Mouse (Mus musculus) c-Kit-positive CD71-positive TER-119-negative erythroid progenitor cells, embryonic 14.5 days (primary cell): Measurements from ENCODE around the gene Creb5.

Experiments used
- DNase-seq: peaks from one replicate; pipeline ENCODE4 v3.0.0-alpha.2; 2013; ENCODE audit warnings: low read depth

The Creb5 gene

DNA sequence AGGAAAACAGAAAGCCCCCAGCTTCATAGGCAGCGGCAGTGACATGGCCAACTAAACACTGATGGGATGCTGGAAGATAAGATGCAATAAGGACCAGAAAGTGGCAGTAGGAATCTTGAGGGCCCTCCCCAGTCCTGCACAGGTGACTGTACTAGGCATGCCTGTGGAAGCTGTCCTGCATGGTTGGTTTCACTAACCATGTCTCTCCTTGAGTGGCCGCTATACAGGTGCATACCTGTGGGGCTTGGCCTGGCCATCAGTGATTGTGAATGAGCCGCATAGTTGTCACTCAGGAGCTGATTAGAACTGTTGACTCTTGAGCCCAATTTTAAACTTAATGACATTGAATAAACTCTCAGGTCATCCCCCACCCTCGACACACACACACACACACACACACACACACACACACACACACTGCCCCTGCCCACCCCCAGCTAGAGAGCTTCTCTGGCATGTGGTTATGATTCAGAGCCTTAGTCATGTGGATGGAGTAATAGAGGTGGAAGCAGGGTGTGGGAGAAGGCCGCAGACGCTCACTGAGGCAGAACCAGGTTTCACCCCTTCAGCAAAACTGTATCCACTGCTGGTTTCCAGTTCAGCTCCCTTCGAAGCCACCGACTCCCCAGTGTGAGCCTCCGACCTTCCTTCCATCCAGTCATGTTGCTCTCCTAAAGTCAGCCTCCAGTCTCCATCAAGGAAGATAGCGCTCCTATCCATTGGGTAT is 419.7 kb downstream of the Creb5 start:
- no peak for DNase-seq

DNA sequence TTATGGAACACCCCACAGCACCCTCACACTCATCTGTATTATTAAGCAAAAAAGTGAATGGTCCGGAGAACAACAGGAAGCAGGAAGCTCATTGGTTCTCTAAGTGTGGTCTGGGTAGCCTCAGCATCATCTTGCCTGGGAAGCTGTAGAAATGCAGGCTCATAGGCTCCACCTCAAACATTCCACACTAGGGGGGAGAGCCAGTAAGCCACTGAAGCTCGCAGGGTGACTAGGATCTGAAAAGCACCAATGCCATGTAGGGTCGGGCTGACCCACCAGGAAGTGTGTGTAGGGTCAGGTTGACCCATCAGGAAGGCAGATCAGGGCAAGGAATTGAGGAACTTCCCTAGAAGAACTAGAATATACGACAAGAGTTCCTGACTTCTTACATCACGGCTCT is 420.7 kb downstream of the Creb5 start:
- no peak for DNase-seq

DNA sequence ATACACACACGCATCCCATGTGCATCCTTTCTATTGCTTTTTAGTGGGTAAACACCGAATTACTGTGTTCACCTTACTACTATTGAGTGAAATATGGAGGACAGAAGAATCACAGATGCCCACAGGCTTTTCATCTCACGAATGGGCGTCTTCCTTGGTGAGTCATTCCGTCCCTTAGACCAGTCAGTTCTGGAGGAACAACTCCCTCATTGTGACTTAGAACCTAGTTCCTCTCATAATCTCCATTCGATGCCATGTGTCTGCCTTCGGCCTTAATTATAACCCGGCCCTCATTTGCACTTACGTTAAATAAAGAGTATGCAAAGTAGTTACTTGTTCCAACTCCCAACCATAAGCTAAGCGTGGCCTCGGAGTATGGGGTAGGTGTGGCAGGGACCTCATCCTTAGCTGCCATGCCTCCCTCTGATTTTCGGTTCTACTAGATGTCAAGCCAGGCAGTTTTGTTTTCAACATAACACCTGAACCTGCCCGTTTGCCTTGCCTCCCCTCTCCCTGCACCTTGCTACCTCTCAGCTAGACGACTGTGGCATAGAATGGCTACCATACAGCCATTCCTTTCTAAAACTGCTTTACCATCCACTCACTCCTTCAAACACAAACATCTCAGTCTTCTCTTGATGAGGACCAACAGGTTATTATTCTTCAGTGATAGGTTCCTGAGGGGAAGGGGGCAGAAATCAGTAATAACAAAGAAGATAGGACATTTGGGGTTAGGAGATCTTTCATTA is 422.8 kb downstream of the Creb5 start:
- DNase-seq: no peak

DNA sequence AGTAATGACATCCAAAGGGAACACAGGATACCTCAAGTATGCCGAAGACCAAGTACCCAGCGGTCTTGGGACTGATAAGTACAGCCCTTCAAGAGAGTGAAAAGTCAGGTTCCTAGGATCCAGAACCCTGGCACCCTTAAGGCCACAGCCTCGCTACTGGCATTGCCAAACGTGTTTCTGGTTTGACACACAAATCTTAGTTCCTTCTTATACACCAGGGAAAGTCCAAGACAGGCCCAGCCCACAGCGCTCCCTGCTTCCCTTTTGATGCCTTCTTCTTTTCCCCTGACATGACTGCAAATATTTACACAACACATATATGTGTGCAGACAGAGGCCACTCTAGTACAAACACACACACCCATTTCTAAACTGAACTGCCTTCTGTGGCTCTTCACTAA is 423.5 kb downstream of the Creb5 start:
- DNase-seq: no peak

DNA sequence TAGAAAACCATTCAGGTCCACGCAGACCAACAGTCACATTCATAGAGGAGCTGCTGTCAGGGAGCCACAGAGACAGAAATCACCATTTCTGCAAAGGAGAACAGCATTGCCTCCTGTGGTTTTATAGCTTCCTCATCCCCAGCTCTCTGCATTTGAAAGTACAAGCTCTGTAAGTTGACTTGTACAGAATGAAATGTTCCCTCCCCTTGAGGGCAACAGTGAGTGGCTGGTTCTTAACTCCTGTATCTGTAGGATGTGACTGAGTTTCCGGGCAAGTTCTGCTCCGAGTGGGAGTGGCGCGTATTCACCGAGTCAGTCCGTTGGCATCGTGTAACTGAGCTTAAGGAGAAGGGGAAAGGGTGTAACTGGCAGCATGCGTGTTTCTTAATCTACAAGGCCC is 426.1 kb downstream of the Creb5 start:
- no peak for DNase-seq

DNA sequence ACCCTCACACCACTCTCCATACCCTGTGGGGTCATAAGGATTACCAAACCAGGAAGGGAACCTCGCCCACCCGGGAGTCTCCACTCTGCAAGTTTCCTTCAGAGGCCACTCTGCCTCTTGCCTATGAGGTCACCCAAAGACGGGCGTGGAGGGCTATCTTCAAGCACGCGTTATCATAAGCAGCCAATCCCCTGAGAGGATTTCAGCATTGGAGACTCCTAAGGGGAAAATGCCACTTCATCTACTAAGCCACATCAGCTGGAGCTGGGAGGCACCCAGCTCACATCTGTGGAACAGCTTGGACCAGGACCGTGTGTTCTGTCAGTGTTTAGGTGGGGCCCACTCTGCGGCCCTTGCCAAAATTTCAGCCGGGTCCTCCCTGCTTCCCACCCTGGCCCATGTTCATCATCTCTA is 427.8 kb downstream of the Creb5 start:
- no peak for DNase-seq

DNA sequence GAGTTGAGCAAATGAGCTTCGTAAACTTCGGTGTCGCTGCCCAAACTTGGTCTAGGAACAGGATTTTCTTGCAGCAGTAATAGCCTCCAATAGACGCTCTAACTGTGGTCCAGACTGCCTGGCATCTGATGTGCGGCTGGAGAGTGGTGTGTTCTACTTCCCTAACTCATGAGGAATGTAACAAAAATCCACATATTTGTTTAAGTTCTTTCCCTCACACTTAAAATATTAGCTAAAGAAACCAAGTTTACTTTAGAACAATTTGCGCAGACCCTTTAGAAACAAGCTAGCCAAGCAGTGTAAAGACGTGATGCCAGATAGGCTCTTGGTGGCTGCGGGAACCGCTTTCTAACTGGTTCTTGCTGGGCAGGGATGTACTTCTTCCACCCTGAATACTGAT is 428.9 kb downstream of the Creb5 start:
- DNase-seq: no peak

DNA sequence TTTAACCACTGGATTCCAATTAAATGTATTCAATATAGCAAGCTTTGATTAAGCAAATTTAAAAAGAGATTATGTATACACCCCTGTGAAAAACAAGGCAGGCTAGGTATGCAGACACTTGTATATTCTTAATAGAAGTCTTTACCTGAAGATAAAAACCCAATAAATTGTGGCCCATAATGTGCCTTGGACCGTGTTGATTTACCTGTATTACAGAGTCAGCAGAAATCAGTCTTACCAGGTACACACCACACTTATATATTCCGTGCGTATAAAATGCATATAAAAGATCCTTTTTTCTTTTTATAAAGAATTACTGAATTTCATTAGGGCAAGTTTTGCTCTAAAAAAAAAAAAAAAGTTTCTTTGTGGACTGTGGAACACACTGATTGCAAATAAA is 432.9 kb downstream of the Creb5 start:
- no peak for DNase-seq

DNA sequence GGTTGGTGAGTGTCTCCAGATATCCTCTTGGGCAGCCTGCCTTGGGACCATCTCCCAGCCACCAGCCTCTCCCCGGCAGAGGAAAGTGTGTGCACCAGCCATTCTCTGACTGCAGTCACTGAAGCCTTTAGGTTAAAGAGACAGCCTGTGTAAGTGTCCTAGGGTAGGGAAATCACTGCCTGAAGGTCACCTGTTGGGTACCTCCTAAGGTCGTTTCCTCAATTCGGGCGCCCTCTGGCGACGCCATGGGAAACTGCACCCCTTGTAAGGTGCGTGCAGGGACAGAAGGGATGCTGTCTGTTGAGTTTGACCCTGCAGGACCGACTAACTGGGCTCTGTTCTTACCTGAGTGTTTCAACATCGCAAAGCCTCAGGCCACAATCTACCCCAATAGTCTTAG is 434.5 kb downstream of the Creb5 start:
- DNase-seq: peak; percentile 7

DNA sequence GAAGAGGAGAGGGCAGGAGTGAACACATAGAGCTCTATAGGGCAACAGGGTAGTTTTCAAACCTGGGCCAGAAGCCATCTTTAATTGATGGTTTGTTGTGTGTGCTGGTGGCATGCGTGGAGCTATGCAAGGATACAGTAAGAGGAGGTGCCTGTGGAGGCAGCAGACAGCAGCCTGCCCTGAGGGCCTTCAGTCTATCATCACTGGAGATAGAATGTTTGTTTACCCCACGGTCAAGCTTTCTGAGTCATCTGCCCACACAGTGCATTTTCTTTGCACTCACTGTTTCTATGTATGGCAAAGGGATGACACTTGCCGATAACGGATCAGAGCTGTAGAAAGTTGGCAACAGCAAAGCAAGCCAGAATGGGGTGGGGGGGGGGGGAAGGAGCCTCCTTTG is 435.6 kb downstream of the Creb5 start:
- DNase-seq: no peak

DNA sequence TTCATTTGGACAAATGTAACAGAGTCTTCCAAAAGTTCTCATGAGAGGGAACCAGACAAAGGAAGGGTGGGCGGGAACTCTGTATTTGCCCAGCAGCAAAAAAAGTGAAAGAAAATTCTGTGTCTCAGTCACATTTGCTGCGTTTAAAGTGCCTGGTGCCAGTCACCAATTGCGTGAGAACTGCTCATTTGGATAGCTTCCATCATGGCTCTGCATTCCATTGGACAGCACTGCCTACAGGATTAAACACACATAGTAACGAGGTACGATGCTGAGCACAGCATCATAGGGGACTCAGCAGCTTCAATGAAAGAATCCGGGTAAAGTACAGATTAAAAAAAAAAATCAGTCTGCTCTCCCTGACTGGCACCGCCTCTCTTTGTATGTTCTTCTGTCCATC is 443.4 kb downstream of the Creb5 start:
- no peak for DNase-seq

DNA sequence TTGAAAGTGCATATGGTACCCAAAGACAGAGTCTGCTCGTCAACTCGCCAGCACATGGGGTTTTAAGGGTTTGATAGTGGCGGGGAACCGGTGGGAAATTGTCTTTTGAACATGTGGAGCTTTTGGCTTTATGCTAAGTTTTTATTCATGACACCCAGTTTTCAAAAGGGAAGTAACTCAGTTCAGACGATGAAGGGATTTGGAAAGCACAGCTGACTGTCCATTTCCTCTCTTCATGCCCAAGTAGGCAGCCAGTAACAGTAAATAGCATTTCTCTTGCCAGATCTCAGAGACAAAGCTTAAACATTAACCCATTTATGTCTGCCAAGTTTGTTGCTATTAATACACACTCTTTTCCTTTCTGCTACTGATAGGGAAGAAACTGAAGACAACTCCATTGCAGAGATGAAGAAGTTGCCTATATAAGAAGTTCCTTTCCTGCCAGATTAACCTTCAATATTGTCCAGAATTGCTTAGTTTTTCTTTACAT is 444.0 kb downstream of the Creb5 start:
- no peak for DNase-seq

DNA sequence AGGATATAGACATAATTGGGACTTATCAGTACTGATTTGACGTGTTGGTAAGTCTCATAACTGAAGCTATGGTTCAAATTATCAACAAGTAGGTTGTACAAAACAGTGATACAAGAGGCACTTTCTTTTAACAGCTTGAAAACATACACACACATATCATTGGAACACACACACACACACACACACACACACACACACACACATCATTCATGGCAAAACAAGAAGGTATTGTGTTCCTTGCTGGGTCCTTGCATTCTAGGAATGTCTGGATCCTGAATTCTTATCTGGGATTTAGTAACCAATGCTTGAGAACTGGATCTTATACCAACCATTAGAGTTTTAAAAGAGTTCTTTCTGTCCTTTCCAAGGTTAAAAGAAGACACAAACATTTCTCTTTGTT is 446.5 kb downstream of the Creb5 start:
- DNase-seq: no peak

DNA sequence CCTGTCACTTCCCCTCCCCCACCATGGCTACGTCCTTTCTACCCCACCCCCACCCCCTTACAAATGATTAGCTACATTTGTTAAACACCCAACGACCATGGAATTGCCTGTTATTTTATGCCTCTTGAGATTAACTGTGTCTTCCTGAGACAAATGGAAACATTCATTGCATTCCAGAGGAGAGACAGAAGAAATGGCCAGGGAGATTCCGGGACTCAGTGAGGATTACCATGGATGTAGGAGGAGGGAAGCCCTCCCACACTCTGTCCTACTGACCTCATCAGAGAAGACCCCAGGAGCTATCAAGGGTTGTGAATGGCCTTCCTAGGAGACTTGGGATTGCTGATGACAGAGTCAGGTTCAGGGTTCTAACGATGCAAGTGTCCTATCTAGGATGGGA is 446.9 kb downstream of the Creb5 start:
- no peak for DNase-seq

DNA sequence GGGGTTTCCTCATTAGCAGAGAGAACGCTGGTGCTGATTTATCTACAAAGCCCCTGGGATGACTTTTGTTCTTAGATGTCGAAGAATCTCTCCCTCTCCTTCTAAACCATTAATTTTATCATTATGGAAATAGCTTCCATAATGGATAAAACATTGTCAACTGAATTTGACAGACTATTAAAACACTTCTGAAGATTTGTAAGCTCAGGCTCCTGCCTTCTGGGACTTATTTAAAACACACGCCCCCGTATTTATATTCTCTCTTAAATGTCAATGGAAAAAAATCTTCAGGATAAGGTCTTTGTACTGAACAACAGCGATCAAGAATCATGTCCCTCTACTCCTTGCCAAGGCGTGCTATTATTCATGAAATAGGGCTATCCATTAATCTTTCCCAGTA is 448.6 kb downstream of the Creb5 start:
- no peak for DNase-seq

DNA sequence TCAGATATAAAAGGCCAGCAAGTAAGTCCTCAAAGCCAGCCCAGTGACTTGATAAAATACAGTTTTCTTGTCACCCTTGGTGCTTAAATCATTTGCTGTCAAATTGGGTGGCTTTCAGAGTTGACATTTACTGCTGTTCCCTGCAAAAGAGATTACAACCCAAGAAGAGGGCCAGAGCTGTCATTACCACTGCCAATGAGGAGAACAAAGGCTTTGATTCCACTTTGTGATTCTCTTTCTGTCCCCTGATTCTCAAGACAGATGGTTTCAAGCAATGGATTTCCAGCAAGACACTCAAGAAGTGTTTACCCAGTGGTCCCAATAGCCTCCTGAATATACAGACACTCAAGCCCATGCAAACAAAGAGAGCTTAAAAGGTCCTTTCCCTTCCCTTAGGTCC is 451.1 kb downstream of the Creb5 start:
- no peak for DNase-seq

DNA sequence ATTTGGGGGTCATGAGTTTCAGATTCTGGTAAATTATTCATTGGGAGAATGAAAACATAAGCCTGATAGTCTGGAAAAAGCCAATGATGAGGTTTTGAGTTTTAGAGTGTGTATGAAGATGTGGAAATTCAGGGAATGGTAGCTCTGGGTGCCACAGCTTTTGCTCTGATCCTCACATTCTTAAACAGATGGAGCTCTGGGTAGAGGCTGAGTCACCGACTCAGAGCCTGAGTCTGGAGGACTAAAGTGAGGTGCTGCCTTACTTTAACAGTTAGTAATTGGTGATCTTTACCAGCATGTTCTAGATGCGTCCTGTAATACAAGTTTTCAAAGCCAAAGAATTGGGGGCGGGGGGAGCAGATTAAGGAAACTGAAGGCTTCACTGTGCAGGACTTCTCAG is 454.2 kb downstream of the Creb5 start:
- no peak for DNase-seq
